Mouse (Mus musculus) hindbrain, postnatal 0 days (tissue): ENCODE data around the gene Sobp. TPM values are rescaled to one million over a fixed set of nuclear protein-coding genes. Genes with fewer than 3 reads are reported as not detected.

Experiments used
- ATAC-seq: fragments of 200-750 bp; cut with Nextera tagmentation; 2 replicates; pipeline ENCODE4 v1.8.0; 2017; ENCODE audit warnings: mild to moderate bottlenecking, moderate TSS enrichment, moderate library complexity
- DNase-seq: peaks from one replicate; pipeline ENCODE4 v3.0.0-alpha.2; 2015; ENCODE audit warnings: low spot score
- H3K27ac ChIP-seq: fragments of 300-500 bp; sonication (generic); 2 replicates; pipeline ENCODE4 v1.5.1; 2014; ENCODE audit warnings: mild to moderate bottlenecking
- H3K27me3 ChIP-seq: fragments of 300-500 bp; sonication (generic); 2 replicates; pipeline ENCODE4 v1.6.1; 2014; ENCODE audit warnings: low read length, mixed read lengths; ENCODE audit not compliant: insufficient read depth
- H3K36me3 ChIP-seq: fragments of 300-500 bp; sonication (generic); 2 replicates; pipeline ENCODE4 v1.6.1; 2014; ENCODE audit warnings: low read length, mixed read lengths; ENCODE audit not compliant: insufficient read depth
- H3K4me1 ChIP-seq: fragments of 300-500 bp; sonication (generic); 2 replicates; pipeline ENCODE4 v1.6.1; 2014; ENCODE audit warnings: antibody characterized with exemption, low read length, mixed read lengths; ENCODE audit not compliant: insufficient read depth
- H3K4me2 ChIP-seq: fragments of 300-500 bp; sonication (generic); 2 replicates; pipeline ENCODE4 v1.6.1; 2014; ENCODE audit warnings: low read depth, mild to moderate bottlenecking, low read length, moderate library complexity, mixed read lengths
- H3K4me3 ChIP-seq: fragments of 300-500 bp; sonication (generic); 2 replicates; pipeline ENCODE4 v1.5.1; 2014; ENCODE audit warnings: low read length
- H3K9ac ChIP-seq: fragments of 300-500 bp; sonication (generic); replicated peaks from 2 replicates; pipeline ENCODE4 v1.6.1; 2014; ENCODE audit warnings: mild to moderate bottlenecking, low read length, moderate library complexity, mixed read lengths
- H3K9me3 ChIP-seq: fragments of 300-500 bp; sonication (generic); 2 replicates; pipeline ENCODE4 v1.6.1; 2016; ENCODE audit warnings: low read length, mixed read lengths
- CTCF ChIP-seq: IDR thresholded peaks from 2 replicates; pipeline ENCODE4 v1.5.1; 2016; ENCODE audit warnings: antibody characterized with exemption, control low read depth, low read depth
- WGBS: fragments of 180-500 bp; shearing (Covaris S2); extraction: QIAGEN DNeasy Blood & Tissue Kit; methylation state at CpG from one replicate; pipeline ENCODE4 v1.1.7; 2014; 5-methylcytosine and 5-hydroxymethylcytosine counted together
- polyA plus RNA-seq: library from polyadenylated mRNA; unstranded; fragments of >200 nt; fragmentation: Nextera tagmentation; extraction: Ambion mirVana; gene quantifications from 2 replicates; pipeline ENCODE4 v1.2.1, GENCODE M21; 2015
- total RNA-seq: library from RNA; depleted of rRNA; stranded (reverse); fragments of >200 nt; gene quantifications from 2 replicates; pipeline ENCODE4 v1.2.3, GENCODE M21; 2014; rRNA removed

Gene Sobp
- 21.4 and 26.1 TPM in 2 replicates for total RNA-seq
- polyA plus RNA-seq: 11.9 and 13.8 TPM in 2 replicates

DNA sequence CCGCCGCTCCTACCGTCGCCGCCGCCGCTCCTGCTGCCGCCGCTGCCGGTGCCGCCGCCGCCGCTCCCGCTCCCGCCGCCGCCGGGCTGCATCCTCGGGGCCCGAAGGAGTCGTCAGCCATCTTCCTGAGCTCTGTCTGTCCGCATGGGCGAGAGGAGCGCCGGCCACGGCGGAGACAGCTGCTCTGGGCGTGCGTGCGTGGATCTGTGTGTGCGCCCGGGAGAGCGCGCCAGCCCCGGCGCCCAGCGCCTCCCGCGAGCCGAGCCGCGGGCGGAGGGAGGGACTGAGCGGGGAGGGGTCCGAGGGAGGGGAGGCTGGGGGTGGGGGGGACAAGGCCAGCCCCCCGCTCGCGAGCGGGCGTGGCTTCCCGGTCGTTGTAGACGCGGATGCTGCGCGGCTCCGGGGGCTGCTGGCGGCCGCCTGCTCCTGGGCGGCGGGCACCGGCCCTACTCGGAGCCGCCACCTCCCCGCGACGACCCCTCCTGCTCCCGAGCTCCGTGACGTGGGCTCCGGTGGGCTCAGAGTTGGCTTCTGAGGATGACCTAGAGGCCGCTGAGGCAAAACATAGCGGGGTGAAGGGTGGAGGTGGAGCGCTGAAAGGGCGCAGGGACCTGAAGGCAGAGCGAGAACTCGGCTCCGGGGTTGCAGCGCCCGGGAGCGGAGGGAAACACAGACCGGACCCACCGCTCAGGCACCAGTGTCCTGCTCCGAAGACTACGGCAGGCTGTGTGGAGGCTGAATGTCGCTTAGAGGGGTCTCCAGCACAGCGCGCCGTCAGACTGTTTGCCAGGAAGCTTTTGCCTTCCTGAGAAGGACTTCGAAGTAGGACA lies at the start of gene Sobp, which contains the start of gene 9030612E09Rik:
Gene Sobp, minus strand, starts transcription at position 205 of the 830 bp plus-strand sequence.
Gene 9030612E09Rik, plus strand, starts transcription at position 379 of the 830 bp plus-strand sequence.
- H3K36me3 ChIP-seq: no peaks in the 10 kb centered on the region
- no peaks in the 10 kb centered on the region for H3K9me3 ChIP-seq
- no peaks in the 10 kb centered on the region for H3K27me3 ChIP-seq
- DNase-seq: peak; percentile 91
- peak within 1 kb of the TSS; percentile 83 for H3K4me2 ChIP-seq
- peak; percentile 89 for ATAC-seq
- under 1% methylated on average over 53 of the region's 91 CpGs for WGBS
- peak within 1 kb of the TSS; percentile 86 for H3K9ac ChIP-seq
- H3K4me3 ChIP-seq: peak within 1 kb of the TSS; percentile 74
- H3K27ac ChIP-seq: peak within 1 kb of the TSS; percentile 92
- peaks cover 9% of the 10 kb centered on the region; the same call in 1 of the 2 replicates for H3K4me1 ChIP-seq
- TF ChIP-seq CTCF: no peak

DNA sequence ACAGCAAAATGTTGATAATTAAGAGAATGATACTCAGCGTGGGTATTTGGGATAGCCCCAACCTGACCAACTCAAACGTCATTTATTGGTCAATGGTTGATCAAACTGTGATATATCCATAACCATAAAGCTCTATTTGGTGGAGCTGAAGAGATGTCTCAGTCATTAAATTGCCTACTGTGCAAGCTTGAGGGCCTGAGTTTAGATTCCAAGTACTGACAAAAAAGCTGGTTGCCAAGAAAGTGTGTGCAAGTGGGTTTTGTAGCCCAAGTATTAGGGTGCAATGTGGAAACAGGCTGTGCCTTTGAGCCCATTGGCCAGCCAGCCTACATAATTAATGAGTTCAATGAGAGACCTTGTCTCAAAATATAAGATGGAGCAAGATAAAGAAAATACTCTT lies 49.1 kb upstream of the Sobp start:
- 93% methylated on average over 2 of the region's 2 CpGs for WGBS
- H3K27me3 ChIP-seq: no peaks in the 10 kb centered on the region

DNA sequence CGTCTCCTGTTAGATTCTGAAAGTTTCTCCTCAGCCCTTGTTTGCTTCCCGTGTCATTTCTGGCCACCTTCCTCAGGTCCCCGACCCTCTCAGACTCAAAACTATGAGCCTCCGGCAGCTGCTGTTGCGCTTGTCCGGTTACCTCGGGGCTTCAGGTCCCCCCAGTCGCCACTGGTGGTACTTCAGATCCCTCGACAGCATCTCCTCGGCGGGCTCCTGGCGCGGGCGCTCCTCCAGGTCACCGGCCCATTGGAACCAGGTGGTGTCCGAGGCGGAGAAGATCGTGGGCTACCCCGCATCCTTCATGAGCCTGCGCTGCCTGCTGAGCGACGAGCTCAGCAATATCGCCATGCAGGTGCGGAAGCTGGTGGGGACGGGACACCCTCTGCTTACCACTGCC lies 47.3 kb upstream of the Sobp start:
- under 1% methylated on average over 25 of the region's 25 CpGs for WGBS
- H3K27me3 ChIP-seq: no peaks in the 10 kb centered on the region
- no peak for DNase-seq
- no peak for TF ChIP-seq CTCF
- no peaks in the 10 kb centered on the region for H3K36me3 ChIP-seq
- peak overlapping the region; percentile 95 for H3K4me2 ChIP-seq
- peak overlapping the region; percentile 95 for H3K9ac ChIP-seq
- H3K27ac ChIP-seq: peak overlapping the region; percentile 96
- H3K9me3 ChIP-seq: no peaks in the 10 kb centered on the region
- ATAC-seq: peak; percentile 59
- peak overlapping the region; percentile 88 for H3K4me3 ChIP-seq
- H3K4me1 ChIP-seq: peaks cover 3% of the 10 kb centered on the region; the same call in 1 of the 2 replicates

More for the DNA sequence above, 49.1 kb upstream of the Sobp start:
- H3K36me3 ChIP-seq: no peaks in the 10 kb centered on the region
- H3K9ac ChIP-seq: no peak overlapping the region
- no peak overlapping the region for H3K4me3 ChIP-seq
- DNase-seq (no peak), ATAC-seq (no peak)
- H3K4me1 ChIP-seq: peaks cover 3% of the 10 kb centered on the region; the same call in 1 of the 2 replicates
- H3K4me2 ChIP-seq: no peak overlapping the region
- no peak for TF ChIP-seq CTCF
- H3K9me3 ChIP-seq: no peaks in the 10 kb centered on the region
- no peak overlapping the region for H3K27ac ChIP-seq

DNA sequence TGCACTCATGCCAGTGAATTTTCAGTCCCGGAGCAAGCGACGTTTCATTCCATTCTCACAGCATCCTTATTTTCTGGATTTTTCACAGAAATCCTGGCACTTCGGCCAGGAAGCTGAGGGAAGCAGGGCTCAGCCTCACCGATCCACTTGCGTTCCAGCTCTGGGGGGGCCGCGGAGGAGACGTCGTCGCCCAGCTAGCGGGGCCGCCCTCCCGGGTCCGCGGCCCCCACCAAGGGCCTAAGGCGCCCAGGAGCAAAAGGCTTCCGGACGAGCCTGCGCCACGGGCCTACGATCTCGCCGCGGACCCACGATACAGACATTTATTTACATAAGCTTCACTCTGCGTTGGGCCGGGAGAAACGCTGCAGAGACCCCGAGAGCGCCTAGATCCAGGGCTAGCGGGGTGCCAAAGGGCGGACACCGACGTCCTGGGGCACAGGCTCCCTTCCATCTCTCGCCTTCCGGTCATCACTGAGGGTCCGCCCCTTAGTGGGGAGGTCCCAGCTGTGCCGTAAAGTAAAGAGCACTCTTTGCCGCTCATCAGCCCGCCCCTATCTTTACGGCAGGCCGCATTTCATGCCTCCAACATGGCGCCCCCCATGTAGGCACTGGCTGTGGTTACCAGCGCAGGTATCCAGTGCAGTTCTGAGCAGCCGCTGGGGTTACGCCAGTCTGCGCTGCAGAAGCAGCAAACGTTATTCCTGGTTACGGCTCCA lies 46.7 kb upstream of the Sobp start, which contains the start of gene Pdss2:
Gene Pdss2, plus strand, starts transcription at position 577 of the 716 bp plus-strand sequence.
- Histone ChIP-seq H3K4me1 (peaks cover 3% of the 10 kb centered on the region; the same call in 1 of the 2 replicates), H3K27ac (peak within 1 kb of the TSS; percentile 96), H3K9me3 (no peaks in the 10 kb centered on the region), H3K4me2 (peak within 1 kb of the TSS; percentile 95), H3K27me3 (no peaks in the 10 kb centered on the region), H3K4me3 (peak within 1 kb of the TSS; percentile 88), H3K9ac (peak within 1 kb of the TSS; percentile 95), H3K36me3 (no peaks in the 10 kb centered on the region)
- under 1% methylated on average over 50 of the region's 50 CpGs for WGBS
- ATAC-seq: peak; percentile 98
- TF ChIP-seq CTCF: peak; percentile 54
- DNase-seq: peak; percentile 97

DNA sequence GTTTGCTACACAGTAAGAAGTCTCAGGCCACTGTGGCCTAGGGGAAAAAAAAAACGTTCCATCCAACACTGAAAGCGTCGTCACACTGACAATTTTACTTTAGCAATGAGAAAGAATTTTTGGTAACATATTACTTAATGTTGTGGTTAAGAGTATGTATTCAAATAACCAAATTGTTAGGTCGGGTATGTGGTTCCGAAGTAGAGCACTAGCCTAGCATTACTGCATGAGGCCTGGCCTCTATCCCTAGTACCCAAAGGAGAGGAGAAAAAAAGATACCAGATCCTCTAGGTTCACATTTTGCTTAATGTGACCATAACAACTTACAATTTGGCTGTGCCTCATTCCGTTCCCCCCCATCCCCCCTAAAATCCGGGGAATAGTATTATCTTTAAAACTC lies 46.1 kb upstream of the Sobp start:
- Histone ChIP-seq H3K4me2 (peak overlapping the region; percentile 95), H3K4me3 (peak overlapping the region; percentile 88), H3K36me3 (no peaks in the 10 kb centered on the region), H3K27me3 (no peaks in the 10 kb centered on the region), H3K9me3 (no peaks in the 10 kb centered on the region), H3K4me1 (peaks cover 3% of the 10 kb centered on the region; the same call in 1 of the 2 replicates), H3K27ac (peak overlapping the region; percentile 96), H3K9ac (peak overlapping the region; percentile 95)
- ATAC-seq (no peak), DNase-seq (peak; percentile 18)
- TF ChIP-seq CTCF: no peak
- WGBS: 18% methylated on average over 7 of the region's 7 CpGs

DNA sequence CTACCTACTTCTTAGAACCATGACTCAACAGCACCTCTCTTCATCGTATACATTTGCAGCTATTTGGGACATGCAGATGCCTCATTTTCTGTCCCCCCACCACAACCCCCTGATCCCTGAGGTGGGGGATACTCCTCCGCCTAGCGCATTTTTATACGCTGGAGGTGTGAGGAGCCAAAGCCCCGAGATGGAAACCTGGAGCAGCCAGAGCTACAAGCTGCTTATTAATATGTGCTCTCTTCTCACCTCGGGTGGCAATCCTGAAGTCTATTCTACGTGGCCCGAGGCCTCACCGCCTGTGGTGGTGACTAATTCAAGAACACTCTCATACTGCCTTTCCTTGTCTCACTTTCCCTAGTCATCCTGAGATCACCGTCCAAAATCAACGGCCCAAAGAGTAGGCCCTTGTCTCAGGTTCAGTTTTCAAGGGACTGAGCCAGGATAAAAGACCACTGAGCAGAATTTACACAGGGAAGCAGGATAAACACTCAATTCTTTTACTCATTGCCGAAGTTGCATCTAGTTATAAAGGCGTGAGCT lies 43.1 kb upstream of the Sobp start:
- Histone ChIP-seq H3K27me3 (no peaks in the 10 kb centered on the region), H3K4me2 (no peak overlapping the region), H3K36me3 (no peaks in the 10 kb centered on the region), H3K4me1 (peaks cover 3% of the 10 kb centered on the region; the same call in 1 of the 2 replicates), H3K9me3 (no peaks in the 10 kb centered on the region), H3K9ac (no peak overlapping the region), H3K27ac (no peak overlapping the region), H3K4me3 (no peak overlapping the region)
- TF ChIP-seq CTCF: no peak
- no peak for ATAC-seq
- no peak for DNase-seq
- 93% methylated on average over 13 of the region's 13 CpGs for WGBS
